Mouse (Mus musculus) embryo, embryonic 9.5 days (tissue): ENCODE measurements around the gene Nlrp2.

Experiments
- DNase-seq: peaks from one replicate; pipeline ENCODE4 v3.0.0-alpha.2; 2017; ENCODE audit errors: extremely low spot score

The Nlrp2 gene

DNA sequence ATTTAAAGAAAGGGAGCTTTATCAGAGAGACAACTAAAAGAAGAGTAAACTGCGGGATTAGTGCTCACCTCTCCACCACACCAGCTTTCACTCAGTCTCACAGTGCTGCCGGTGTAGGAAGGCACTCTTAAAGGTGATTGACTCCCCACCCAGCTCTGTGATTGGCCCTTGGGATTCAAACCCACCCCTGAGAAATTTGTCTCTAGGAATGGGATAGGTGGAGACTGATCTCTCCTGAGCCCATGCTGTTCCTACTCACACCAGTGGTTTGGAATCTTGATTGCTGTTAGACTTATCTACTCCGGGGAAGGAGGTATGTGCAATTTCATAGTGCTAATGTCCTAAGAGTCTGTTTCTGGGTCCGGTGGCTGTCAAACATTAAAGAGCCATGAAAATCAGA is at the start of gene Nlrp2:
Nlrp2 (minus strand) TSS at position 101 of the 400 bp plus-strand sequence.
- DNase-seq: no peak

DNA sequence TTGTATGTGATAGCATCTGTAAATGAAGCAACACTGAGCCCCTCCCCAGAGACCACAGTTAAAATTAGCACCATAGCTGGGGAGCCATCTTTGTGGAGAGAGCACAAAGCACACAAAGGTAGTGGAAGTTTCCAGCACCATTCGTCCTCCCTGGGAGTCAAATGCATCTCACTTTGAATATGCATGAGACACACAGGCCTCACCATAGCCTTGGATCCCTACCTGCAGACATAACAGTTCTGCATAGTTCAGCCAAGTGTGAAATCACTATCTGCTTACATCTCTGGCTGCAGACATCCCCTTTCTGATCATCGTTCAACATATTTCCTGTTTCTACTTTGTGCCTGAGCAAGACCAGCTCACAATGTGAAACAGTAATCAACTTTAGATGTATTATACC is 15.9 kb upstream of the Nlrp2 start:
- no peak for DNase-seq

DNA sequence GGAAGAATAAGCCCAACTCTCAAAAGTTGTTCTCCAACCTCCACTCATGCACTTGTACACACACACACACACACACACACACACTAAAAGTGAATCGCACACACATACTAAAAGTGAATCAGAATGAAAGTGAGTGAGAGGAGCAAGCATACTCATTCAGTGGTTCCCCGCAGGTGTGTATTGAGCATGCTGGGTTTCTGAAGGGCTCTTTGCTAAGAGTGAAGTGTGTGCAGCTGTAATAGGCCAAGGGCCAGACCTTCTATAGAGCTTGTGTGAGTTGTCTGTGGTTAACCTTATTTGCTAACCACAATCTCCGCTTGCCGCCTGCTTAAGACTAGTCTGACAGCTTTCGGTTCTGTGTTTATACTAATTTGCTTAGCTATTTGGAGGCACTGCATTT is 12.8 kb upstream of the Nlrp2 start:
- DNase-seq: no peak

DNA sequence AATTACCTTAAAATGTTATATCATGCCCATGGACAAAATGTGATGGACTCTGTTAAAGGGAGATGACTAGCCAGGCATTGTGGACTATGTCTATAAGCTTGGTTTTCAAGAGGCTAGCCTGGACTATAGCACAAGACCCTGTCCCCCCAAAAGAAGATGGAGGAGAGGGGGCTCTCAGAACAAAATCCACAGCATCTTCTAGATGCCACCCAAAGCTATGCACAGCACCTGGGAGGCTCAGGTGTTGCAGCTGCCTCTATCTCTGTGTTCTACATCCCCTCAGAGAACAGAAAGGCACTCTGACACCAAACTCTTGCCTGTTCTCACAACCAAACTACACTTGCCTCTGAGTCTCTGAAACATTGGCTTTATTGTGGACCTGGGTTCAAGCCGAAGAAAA is 598 bp downstream of the Nlrp2 start, which contains the start of gene Gm5065:
Gm5065 (plus strand) TSS at position 301 of the 400 bp plus-strand sequence.
- no peak for DNase-seq

DNA sequence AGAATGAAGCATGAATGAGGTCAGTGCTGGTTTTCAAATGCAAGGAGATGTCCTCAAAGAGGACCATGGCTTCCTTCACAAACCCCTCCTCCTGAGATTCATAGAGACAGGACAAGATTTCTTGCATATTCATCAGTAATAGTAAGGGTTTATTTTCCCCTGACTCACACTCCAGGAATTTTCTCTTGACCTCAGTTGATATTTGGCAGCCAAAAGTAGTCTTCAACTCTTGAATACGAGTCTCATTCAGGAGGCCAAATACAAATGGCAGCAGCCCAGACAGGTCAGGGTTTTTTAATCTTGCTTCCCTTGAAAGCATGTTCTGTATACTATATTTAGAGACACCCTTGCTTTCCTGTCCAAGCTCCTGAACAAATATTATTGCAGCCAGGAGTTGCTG is 23.3 kb downstream of the Nlrp2 start:
- no peak for DNase-seq

DNA sequence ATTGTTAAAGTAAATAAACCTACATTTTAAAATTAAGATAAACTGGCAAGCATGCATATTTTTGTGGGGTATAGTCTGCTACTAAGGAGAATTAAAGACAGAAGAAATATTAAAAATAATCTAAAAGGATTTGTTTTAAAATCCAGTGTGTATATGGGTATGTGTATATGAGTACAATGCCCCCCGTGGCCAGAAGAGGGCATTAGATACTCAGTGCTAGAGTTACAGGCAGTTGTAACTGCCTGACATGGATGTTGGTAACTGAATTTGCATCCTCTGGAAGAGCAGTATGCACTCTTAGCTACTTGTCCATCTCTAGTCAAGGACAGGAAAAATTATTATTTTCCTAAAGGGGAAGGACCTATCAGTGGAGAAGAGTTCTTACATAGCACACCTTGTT is 62.6 kb downstream of the Nlrp2 start:
- DNase-seq: no peak

DNA sequence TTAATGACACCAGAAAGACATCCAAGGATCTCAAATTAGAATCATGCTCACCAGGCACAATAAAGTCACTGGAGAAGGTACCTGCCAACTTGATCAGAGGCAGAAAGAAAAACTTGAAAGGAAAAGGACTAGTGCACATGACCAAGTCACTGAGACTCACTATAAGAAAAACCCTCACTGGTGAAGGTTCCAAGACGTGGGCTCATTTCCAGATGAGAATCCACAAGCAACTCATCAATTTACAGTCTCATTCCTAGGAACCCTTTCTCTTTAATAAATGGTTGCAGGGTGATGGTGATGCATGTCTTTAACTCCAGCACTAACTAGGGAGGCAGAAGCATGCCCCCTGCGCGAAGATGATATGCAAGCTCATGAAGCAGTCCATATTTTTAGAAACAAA is 87.8 kb downstream of the Nlrp2 start:
- DNase-seq: no peak
